In genomic region chr10:43977353-43977752, GRCm38 (mm10) we compare ENCODE assay signal across 9 mouse cellular contexts.
A peak's percentile ranks its signal among the peaks of the same experiment; 100 is the strongest.
DNase-seq lines count a peak whose midpoint lies in the region.
"Had no signal": no experiment of that assay in that cellular context is flagged by ENCODE, and none has a peak within 500 bp of the region (broad histone marks: within the 10 kb centered on the region; RNA-seq: fewer than 3 reads in every experiment).

No protein-coding gene starts in this region.

- intact Hi-C loops in heart, postnatal 14 days (cut with DNase I), result no loop called here

- 20% methylated on average over 3 of the region's 3 CpGs for WGBS in large intestine, adult 2 months

- DNase-seq in adrenal gland, postnatal 14 days, result peak; percentile 24
- no peak for DNase-seq in adrenal gland, postnatal 4 days (ENCODE audit: low spot score in 2 of 2)
- DNase-seq in 3T3-L1 (ENCODE audit: low read depth, low spot score) (peak; percentile 83), liver (no peak)
- DNase-seq in heart, postnatal 14 days, result peak; percentile 20 to 36
- DNase-seq in large intestine, adult 2 months (ENCODE audit: low read depth, low spot score), result peak; percentile 80
- no peak for DNase-seq in cerebellum, adult 9-11 months
- DNase-seq in thymus, adult 18-20 months, result no peak
- DNase-seq: layer of hippocampus, postnatal 36 days had no signal

Comparison
In these comparisons a context has a peak if more than half of its experiments do, and no peak if none do; other contexts are left out.
1. DNase-seq: peak in adrenal gland, postnatal 14 days (single experiment), 3T3-L1 (single experiment), heart, postnatal 14 days (2 of 2) and large intestine, adult 2 months (single experiment); none in adrenal gland, postnatal 4 days (0 of 2), liver (single experiment), cerebellum, adult 9-11 months (single experiment) and thymus, adult 18-20 months (0 of 2).